Mouse (Mus musculus): ENCODE results near the gene Xcr1.

DNA sequence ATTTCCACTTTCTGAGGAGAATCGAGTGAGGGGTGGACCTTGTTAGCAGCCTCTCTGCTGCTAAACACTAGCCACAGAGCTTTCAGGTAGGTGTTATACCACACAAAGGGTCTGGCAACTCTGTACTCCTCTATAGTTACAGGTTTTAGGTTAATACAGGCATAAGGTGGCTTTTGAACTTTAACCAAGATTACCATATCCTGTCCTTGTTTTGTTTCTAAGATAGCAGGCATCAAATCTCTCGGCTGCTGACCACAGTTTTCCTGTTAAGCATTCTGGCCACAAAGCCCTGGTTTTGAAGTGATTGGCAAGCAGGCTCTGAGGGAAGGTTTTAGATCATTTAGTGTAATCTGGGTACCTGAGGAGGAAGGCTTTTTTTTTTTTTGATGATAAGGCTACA lies 47.5 kb downstream of the Xcr1 start:
- no peak for TF ChIP-seq CTCF (IDR thresholded peaks at IDR 0.05; ENCODE audit: control insufficient read depth, insufficient read depth, insufficient replicate concordance, low read depth, low read length)
- no peak for TF ChIP-seq POLR2A (IDR thresholded peaks at IDR 0.05; ENCODE audit: control insufficient read depth, low read depth, low read length)

Measured in testis, adult 2 months (tissue).